Mouse (Mus musculus): ENCODE results near the gene 1700020D05Rik.
"Not testable (repeated sequence)": the region's sequence is repeated elsewhere in the genome, so short reads cannot be mapped to it uniquely, and the experiment has no call there.

Gene 1700020D05Rik

DNA sequence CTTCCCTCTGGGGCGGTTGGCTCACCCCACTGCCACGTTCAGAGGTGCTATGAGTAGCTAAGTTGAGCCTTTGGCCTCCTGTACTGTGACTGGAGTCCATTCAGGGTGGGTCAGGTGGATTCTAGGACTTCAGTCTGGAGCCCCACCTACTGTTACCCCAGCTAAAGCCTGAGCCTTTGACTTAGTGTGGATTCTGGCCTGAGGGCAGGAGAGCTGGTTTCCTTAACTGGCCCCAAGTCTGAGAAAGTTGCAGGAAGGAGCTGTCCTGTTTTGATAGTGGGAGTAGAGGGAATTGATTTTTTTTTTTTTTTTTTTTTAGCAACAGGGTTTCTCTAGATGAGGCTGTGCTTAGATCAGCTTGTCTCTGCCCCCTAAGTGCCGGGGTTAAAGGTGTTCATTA, 9.3 kb downstream of the 1700020D05Rik start:
- no peak for DNase-seq

- not testable (repeated sequence) for DNase-seq
These were observed 10.3 kb downstream of the 1700020D05Rik start for GRCm38 (mm10) chr19:5493301-5493721.

GRCm38 (mm10) chr19:5492641-5493040, 10.9 kb downstream of the 1700020D05Rik start:
- no peak for DNase-seq

- DNase-seq, result peak; percentile 89
These were observed 12.5 kb downstream of the 1700020D05Rik start for GRCm38 (mm10) chr19:5490898-5491708.

- DNase-seq, result peak; percentile 97
These were observed 13.2 kb downstream of the 1700020D05Rik start, which contains the start of gene Cfl1 for GRCm38 (mm10) chr19:5490313-5490897. TSS of gene Cfl1 (plus strand) at chr19:5490455.

DNA sequence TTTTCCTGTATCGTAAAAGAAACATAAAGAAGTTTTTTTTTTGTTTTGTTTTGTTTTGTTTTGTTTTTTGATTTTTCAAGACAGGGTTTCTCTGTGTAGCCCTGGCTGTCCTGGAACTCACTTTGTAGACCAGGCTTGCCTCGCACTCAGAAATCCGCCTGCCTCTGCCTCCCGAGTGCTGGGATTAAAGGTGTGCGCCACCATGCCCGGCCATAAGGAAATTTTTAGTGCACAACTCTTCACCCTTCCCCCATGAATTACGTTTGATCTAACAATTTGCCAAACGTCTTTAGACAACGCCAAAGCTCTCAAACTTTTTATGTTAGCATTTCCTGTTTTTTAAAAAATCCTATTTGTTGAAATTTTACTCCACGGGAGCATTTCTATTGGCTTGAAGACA, 13.9 kb downstream of the 1700020D05Rik start:
- DNase-seq, result not testable (repeated sequence)

DNA sequence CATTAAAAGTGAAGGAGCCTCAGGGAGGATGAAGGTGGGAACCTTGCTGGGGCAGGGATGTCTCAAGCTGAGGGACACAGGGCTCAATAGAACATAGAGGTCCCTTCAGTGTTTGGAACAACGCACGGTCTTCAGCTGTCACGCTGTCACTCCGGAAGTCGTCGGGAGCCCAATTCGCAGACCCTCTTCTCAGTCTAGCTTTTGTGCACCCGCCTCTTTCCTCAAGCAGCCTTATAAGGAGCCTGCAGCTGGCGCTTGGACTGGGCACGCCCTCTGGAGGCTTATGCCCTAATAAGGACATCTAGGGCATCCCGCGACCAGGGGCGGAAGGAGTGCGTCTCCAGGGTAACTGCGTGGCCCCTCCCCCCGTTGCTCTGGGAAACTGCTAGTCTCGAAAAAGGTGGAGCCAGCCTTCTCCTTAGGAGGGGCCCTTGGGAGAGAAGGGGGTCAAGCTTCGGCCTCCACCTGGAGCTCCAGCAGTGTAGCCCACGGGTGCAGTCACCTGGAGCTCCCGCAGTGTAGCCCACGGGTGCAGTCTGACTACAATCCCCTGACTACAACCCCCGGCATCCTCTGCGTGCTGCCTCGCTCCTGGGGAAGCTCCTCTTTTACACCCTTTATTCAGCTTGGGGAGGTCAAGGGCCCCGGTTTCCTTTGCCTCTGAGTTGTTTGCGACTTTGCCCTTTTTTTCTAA, 14.6 kb downstream of the 1700020D05Rik start:
- peak; percentile 98 for DNase-seq

DNA sequence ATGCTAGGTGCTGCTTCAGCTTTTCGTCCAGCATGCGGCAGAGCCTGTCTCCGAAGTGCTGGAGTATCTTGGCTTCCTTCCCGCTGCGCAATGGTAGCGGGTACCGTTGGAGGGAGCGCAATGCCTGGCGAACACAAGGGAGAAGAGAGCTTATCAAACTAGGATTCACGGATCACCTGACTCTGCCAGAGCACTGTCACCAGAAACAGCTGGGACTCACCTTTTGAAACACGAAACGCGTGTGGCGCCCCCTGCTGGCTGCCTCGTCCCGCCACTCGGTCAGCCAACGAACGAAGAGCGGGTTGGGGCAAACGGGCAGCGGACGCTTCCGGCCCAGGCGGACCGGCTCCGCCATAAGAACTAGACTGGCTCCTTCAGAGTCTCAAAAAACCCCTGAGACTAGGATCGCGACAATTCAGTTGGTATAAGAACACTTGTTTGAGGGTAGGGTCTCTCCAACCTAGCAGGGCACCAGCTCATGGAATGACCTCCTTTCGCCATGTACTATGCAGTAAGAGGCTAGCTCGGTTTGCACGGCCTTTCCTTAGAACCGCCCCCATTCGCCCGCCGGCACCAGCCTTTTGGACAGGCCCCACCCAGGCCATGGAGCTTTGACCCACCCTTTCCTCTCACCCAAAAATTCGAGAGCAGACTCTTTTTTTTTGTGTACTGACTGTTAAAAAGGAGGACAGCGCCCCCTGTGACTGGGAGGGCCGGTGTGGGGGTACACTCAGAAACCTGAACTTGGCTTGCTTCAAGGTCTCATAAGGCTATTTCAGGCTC, 15.6 kb downstream of the 1700020D05Rik start, which contains the start of gene Mus81:
Gene Mus81 (minus strand): TSS at position 635 of the 783 bp plus-strand sequence.
- peak; percentile 94 for DNase-seq

DNA sequence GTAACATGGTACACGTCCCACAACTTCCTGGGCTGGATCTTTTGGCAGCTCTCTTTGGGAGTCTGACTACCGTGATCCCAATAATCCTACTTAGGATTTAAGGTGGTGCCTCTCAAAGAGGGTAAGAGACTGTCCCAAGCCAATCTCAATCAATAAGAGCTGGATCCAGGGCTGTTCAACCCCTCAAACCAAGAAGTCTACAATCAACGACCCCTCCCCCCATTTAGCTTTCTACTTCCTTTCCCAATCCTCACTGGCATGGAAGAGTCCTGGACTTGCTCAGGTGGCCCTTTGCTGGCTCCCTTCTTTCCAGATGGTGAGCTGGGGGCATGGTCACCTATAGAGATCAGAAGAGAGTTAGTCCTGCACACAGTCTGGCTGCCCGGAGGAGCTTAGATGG, 16.8 kb downstream of the 1700020D05Rik start:
- no peak for DNase-seq

GRCm38 (mm10) chr19:5486286-5486685, 17.3 kb downstream of the 1700020D05Rik start:
- no peak for DNase-seq

DNA sequence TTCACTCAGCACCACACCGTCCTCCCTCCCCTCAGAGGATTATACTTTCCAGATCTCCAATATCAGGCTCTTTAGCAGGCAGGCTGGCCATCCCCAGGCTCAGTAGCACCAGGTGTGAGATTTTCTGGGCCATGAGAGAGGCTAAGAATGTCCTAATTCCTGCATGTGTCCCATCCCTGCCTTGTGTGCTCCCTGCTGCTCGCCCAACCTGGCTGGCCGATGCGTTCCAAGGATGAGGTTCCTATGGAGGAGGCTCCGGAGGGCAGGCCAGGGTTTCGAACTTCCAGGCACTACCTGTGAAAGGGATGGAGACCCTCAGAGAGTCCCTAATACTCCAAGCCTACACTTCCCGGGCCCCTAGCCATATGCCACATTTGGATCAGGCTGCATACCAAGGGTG, 17.8 kb downstream of the 1700020D05Rik start:
- DNase-seq, result no peak

DNA sequence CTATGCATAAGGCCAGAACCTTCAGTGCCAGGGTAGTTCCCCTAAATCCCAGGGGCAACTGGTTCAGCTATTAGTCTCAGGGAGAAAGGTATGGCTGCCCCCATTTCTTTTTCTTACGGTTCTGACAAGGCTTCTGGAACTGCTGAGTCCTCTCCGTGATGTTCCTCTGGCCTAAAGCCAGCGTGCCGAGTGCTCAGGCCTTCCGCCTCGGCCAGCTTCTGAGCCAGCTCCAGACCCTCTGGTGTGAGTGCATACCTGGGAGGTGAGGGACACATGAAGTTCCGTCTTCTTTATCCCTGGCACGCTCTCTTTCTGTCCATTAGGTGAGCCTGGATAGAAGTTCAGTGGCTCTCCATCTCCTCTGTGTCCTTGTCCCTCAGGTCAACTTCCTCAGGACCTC, 18.2 kb downstream of the 1700020D05Rik start:
- DNase-seq, result no peak

DNA sequence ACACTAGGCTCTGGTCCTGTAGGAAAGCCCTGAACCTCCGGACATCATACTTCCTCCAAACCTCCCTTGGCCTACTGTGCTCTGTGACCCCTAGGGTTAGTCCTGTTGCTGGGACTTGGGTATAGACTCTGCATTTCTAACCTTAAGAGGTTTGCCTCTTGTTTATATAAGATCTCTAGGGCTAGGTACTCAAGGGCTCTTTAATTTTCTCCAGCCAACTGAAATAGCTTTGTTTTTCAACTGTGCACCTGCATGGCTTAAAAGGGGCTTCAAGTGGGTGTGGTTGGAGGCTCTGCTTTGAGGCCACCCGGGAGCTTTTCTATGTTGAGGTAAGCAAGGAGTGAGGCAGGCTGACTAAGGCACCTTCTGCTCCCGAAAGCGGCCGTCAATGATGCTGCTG, 19.1 kb downstream of the 1700020D05Rik start:
- DNase-seq, result no peak

- DNase-seq, result no peak
These were observed 19.9 kb downstream of the 1700020D05Rik start for GRCm38 (mm10) chr19:5483386-5484359.

- DNase-seq, result no peak
These were observed 22.2 kb downstream of the 1700020D05Rik start for GRCm38 (mm10) chr19:5481398-5481797.

DNA sequence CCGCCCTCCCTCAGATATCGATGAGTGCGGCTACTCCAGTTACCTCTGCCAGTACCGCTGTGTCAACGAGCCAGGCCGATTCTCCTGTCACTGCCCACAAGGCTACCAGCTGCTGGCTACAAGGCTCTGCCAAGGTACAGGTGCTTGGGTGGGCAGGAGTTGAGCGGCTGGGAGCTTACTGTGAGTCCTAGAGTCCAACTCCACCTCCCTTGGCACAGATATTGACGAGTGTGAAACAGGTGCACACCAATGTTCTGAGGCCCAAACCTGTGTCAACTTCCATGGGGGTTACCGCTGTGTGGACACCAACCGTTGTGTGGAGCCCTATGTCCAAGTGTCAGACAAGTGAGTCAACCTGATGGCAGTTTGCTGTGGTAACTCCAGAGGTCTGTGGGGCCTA, 23.6 kb downstream of the 1700020D05Rik start:
- no peak for DNase-seq

- DNase-seq, result no peak
These were observed 25.8 kb downstream of the 1700020D05Rik start for GRCm38 (mm10) chr19:5477668-5478300.

DNA sequence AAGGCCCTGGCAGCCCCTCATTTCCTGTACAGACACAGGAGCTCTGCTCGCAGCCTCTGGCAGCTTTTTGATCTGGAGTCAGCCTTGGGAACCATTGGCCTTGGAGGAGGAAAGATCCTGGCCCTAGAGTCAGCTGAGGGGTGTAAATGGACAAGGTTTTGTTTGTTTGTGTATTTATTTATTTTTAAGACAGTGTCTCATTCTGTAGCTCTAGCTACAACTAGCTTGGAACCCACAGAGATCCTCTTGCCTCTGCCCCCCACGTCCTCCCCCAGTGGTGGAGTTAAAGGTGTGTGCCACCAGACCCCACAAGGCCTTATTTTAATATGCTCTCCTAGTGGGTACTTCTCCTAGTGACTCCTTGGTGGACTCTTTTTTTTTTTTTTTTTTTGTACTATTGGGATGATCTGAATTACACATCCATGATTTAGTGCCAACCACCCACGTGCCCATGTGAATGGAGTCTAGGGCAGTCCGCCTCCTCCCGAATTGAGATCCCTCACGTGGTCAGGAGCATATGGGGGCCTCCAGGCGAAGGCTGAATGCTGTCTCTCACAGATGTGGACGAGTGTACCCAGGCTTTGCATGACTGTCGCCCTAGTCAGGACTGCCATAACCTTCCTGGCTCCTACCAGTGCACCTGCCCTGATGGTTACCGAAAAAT, 26.5 kb downstream of the 1700020D05Rik start:
- peak; percentile 69 for DNase-seq

DNA sequence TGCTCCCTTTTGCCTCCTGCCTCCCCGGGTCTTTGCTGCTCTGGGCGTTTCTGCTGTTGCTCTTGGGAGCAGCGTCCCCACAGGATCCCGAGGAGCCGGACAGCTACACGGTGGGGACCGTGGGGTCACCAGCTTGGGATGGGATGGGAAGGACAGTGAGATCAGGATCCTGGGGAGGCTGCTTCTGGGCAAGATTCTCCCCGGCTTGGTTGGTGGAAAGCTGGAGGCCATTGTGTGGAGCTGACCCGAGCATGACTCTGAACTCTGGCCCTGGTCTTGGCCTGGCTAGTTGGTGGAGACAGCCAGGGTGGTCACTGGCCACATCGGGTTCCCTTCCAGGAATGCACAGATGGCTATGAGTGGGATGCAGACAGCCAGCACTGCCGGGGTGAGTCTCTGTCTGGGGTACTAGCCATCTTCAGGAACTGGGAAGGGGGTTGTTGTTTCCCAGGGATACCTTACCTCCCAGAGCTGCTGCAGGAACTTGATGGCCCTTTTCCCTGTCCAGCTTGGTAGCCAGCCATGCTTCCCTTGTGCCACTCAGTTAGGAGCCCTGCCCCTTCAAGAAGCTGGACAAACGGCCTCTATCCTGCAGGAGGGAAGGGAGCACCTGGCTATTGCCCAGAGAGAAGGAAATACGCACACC, 28.4 kb downstream of the 1700020D05Rik start:
- no peak for DNase-seq

Measured in right cerebral cortex, adult 18-20 months (tissue).